Mouse (Mus musculus) olfactory bulb, adult 2 months (tissue): ENCODE measurements around the gene Lrrc46. TPM values are rescaled to one million over a fixed set of nuclear protein-coding genes. Genes with fewer than 3 reads are reported as not detected.

ENCODE experiments used
- H3K27ac ChIP-seq: fragments of 200-500 bp; 2 replicates; pipeline ENCODE4 v1.5.1; 2012; ENCODE audit warnings: low read depth, low read length; ENCODE audit not compliant: insufficient read depth
- H3K4me1 ChIP-seq: fragments of 200-500 bp; 2 replicates; pipeline ENCODE4 v1.6.1; 2012; ENCODE audit warnings: low read length; ENCODE audit not compliant: control insufficient read depth, insufficient read depth
- H3K4me3 ChIP-seq: fragments of 200-500 bp; 2 replicates; pipeline ENCODE4 v1.5.1; 2012; ENCODE audit warnings: mild to moderate bottlenecking, low read depth, low read length, moderate library complexity; ENCODE audit not compliant: insufficient read depth
- CTCF ChIP-seq: fragments of 200-500 bp; IDR thresholded peaks from 2 replicates; pipeline ENCODE4 v1.5.1; 2012; ENCODE audit warnings: low read depth, mild to moderate bottlenecking, low read length, moderate library complexity; ENCODE audit not compliant: insufficient read depth
- POLR2A ChIP-seq: fragments of 200-500 bp; IDR thresholded peaks from 2 replicates; pipeline ENCODE4 v1.6.1; 2012; ENCODE audit warnings: mild to moderate bottlenecking, low read depth, low read length, moderate library complexity; ENCODE audit not compliant: insufficient read depth
- WGBS: fragments of 180-500 bp; shearing (Covaris S2); methylation state at CpG from one replicate; pipeline ENCODE4 v1.1.7; 2018; 5-methylcytosine and 5-hydroxymethylcytosine counted together
- polyA plus RNA-seq: library from polyadenylated mRNA; stranded (reverse); fragments of >200 nt; gene quantifications from 2 replicates; pipeline ENCODE4 v1.2.4, GENCODE M21; 2012; ENCODE audit warnings: low replicate concordance; ENCODE audit not compliant: missing spikeins, insufficient read depth, insufficient read length

Lrrc46 gene
- polyA plus RNA-seq, 1 experiment: not detected

DNA sequence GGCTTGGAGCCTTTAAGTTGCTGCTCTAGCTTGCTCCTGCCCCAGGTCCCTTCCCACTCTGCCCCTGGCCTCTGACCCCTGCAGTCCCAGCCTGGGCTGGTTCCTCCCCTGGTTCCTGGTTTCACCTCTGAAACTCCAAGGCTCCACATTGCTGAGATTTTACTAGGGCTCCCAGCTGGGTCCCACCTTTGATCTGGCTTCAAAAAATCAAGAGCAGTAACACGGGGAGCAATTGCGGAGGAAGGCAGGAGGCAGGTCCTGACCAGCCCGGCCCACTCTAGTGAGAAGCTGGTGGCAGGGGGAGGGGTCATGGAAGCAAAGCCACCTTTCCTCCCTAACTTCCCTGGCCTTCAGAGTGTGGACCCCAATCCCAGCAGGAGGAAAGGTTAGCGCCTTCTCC is 56.3 kb downstream of the Lrrc46 start:
- TF ChIP-seq POLR2A: no peak
- no peak for TF ChIP-seq CTCF

More for the DNA sequence above, 56.3 kb downstream of the Lrrc46 start:
- WGBS: 52% methylated on average over 4 of the region's 4 CpGs
- Histone ChIP-seq H3K27ac (no peak overlapping the region), H3K4me3 (no peak overlapping the region), H3K4me1 (peaks cover 8% of the 10 kb centered on the region)

Other genes with a start within 250 kb of the Lrrc46 start
- gene Nfe2l1, start 211.4 kb downstream of the Lrrc46 start, polyA plus RNA-seq: 349 TPM in 1 of 2 replicates, not detected in the other
- not detected in 2 replicates for gene Copz2, start 191.5 kb downstream of the Lrrc46 start, polyA plus RNA-seq
- gene Cdk5rap3, start 124.9 kb downstream of the Lrrc46 start, polyA plus RNA-seq: not detected in 2 replicates
- gene Prr15l, start 113.3 kb downstream of the Lrrc46 start, polyA plus RNA-seq: not detected in 2 replicates
- not detected in 2 replicates for gene Pnpo, start 97.4 kb downstream of the Lrrc46 start, polyA plus RNA-seq
- not detected in 2 replicates for gene Sp2, start 58.4 kb downstream of the Lrrc46 start, polyA plus RNA-seq
- gene Sp6, start 28.0 kb downstream of the Lrrc46 start, polyA plus RNA-seq: not detected in 2 replicates
- not detected in 2 replicates for gene Scrn2, start 11.5 kb downstream of the Lrrc46 start, polyA plus RNA-seq
- not detected in 2 replicates for gene Mrpl10, start 153 bp upstream of the Lrrc46 start, polyA plus RNA-seq
- not detected in 2 replicates for gene Osbpl7, start 9.2 kb upstream of the Lrrc46 start, polyA plus RNA-seq
- not detected in 2 replicates for gene Tbx21, start 73.9 kb upstream of the Lrrc46 start, polyA plus RNA-seq
- gene Tbkbp1, start 110.1 kb upstream of the Lrrc46 start, polyA plus RNA-seq: not detected in 2 replicates
- 234 TPM in 1 of 2 replicates, not detected in the other for gene Kpnb1, start 146.5 kb upstream of the Lrrc46 start, polyA plus RNA-seq
- 421 TPM in 1 of 2 replicates, not detected in the other for gene Npepps, start 239.2 kb upstream of the Lrrc46 start, polyA plus RNA-seq